Mouse (Mus musculus) gastrocnemius, postnatal 10 days (tissue): ENCODE data around the gene Tlx2. TPM values are rescaled to one million over a fixed set of nuclear protein-coding genes. Genes with fewer than 3 reads are reported as not detected.

ENCODE experiments used
- DNase-seq: peaks from one replicate; pipeline ENCODE4 v3.0.0; 2021; ENCODE audit warnings: mixed read lengths
- total RNA-seq, 2 experiments: library from RNA; stranded (reverse); gene quantifications; 2 replicates each; pipeline ENCODE4 v1.2.3; 2021

Tlx2 gene
- total RNA-seq, 2 experiments from 2014 or later = not detected

GRCm38 (mm10) chr6:83054871-83055431 lies 15.1 kb downstream of the Tlx2 start, which contains the start of gene Htra2:
TSS of gene Htra2 (minus strand) at chr6:83055273.
- DNase-seq = peak; percentile 40

DNA sequence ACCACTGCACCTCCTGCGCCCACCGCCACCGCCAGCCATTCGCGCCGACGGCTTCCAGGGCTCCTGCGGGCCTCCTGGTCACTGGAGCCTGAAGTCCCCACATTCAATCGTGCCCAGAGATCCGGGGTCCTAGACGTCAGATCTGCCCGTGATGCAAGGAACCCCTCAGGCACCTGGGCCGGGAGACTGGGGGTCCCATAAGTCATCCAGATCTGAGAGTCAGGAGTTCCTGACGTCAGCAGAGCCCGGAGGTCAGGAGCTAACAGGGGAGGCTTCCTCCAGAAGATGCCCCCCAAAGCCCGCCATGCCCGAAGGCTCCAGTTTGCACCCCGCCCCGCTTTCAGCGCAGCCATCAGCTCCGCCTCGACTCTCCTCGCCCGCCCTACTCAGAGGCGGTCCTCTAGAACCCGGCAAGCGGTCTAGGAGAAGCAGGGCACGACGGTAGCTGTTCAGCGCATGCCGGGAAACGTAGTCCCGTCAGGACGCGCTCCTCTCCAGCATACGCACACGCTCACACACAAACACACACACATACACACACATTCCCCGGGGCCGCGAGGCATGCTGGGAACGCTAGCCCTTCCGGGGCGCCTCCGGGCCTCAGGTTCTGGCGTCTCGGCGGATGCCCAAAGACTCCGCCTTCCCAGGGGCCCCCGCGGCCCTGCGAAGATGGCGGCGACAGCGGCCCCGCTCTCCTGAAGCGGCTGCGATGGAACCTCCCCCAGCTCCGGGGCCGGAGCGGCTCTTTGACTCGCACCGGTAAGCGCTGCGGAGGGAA lies 15.8 kb downstream of the Tlx2 start, which contains the start of gene Aup1:
TSS of gene Aup1 (plus strand) at position 448 of the 778 bp plus-strand sequence.
- peak; percentile 94 for DNase-seq

DNA sequence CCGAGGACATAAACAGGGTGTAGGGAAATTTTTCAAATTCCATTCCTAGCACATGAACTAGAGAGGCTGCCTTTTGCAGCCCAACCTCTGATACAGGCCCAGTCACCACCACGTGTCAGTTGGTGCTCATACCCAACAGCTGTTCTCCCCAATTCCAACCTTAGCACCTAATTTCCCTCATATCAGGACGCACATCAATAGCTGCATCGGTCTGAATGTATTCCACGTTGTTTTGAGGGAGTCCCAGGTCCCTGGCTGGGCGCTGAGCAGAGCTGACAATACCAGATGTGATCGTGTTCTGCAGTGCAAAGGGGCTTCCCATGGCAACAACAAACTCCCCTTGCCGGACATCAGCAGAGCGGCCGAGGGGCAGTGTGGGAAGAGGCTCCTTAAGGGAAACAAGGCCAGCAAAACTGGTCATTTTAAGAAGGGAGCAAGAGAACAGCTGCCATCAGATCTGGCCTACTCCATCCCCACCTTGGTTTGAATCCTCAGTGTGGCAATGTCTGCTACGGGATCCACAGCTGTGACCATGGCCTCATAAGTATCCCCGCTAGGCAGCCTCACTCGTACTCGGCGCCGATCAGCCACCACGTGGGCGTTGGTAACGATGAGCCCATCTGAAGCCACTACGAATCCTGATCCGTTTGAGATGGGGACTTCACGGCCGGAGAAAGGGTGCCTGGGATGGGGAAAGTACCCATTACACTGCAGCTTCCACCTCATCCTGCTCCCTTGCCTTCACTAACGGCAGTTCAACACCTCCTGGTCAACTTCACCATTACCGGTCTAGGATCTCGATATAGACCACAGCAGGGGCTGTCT lies 16.7 kb downstream of the Tlx2 start:
- no peak for DNase-seq

- no peak for DNase-seq
Measured at GRCm38 (mm10) chr6:83049367-83049766, 20.7 kb downstream of the Tlx2 start.

- no peak for DNase-seq
Measured at GRCm38 (mm10) chr6:83044742-83045141, 25.4 kb downstream of the Tlx2 start.

- no peak for DNase-seq
Measured at GRCm38 (mm10) chr6:83043993-83044392, 26.1 kb downstream of the Tlx2 start.

- no peak for DNase-seq
Measured at GRCm38 (mm10) chr6:83043561-83043960, 26.5 kb downstream of the Tlx2 start.

- DNase-seq = no peak
Measured at GRCm38 (mm10) chr6:83040601-83041000, 29.5 kb downstream of the Tlx2 start.

DNA sequence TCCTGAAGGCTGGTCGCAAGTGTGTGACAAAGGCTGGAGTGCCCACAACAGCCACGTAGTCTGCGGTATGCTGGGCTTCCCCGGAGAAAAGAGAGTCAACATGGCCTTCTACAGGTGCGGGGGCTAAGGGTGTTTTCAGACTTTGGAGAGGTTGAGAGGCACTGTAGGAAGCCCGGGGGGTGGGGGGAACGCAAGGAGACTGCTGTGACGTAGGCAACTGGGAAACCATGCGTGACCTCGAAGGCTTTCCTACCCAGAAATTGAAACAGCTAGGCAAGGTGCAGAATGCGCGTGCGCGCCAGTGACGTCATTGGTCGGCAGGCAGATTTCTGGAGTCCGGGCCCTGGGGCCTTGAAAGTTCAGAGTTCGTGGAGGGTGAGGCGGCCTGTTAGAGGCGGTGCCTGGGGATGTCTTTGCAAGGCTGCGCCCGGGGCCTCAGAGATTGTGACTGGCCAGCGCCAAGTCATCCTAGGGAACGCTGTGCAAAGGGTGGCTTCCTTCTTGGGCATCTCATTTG lies 31.5 kb downstream of the Tlx2 start:
- peak; percentile 95 for DNase-seq

DNA sequence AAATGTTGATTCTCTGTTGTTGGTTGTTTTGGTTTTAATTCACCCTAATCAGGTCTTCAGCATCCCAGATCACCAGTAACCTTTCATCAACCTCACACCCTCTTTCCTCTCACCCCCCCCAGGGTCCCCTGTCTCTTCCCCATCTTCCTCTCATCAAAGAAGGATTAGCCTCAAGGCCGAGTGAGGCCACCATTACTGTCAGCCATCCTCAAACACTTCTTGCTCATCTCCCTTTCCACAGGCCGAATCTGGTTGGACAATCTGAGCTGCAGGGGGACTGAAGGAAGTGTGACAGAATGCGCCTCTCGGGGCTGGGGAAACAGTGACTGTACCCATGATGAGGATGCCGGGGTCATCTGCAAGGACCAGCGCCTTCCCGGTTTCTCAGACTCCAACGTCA lies 32.9 kb downstream of the Tlx2 start:
- DNase-seq = no peak

GRCm38 (mm10) chr6:83034463-83035055 lies 35.5 kb downstream of the Tlx2 start:
- DNase-seq = no peak

- peak; percentile 70 for DNase-seq
Measured at GRCm38 (mm10) chr6:83033249-83034185, 36.6 kb downstream of the Tlx2 start, which contains the start of the genes Dok1 and Loxl3. TSS of gene Dok1 (minus strand) at chr6:83033471. TSS of gene Loxl3 (plus strand) at chr6:83034173.

GRCm38 (mm10) chr6:83032769-83033191 lies 37.3 kb downstream of the Tlx2 start:
- peak; percentile 35 for DNase-seq

DNA sequence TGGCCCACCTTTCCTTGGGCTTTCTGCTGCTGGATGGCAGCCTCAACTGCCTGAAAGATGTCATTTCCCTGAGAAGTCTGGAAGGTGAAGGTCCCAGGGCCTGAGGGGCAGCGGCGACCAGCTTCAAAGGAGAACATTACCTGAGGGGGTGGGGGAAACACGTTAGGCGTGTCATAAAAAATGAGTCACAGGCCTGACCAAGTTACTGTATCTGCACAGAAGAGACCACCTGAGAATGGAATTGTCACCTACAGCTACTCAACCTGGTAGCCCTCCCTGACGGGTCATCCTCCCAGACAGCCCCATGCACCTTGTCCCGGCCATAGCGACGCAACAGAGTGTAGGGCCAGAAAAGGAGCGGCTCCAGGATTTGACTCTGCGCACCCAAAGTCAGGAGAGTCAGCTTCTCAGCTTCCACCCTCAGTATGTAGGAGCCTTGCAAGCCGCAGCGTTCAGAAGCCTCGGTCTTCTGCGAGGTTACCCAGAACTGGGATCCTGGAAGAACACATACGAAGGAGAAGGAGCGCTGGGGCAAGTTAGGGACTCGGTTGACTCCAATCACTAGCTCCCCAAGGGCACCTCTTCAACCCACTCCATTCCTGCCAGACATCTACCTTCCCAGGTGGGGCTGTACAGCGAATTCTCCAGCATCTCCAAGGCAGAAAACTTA lies 38.0 kb downstream of the Tlx2 start:
- DNase-seq = no peak

DNA sequence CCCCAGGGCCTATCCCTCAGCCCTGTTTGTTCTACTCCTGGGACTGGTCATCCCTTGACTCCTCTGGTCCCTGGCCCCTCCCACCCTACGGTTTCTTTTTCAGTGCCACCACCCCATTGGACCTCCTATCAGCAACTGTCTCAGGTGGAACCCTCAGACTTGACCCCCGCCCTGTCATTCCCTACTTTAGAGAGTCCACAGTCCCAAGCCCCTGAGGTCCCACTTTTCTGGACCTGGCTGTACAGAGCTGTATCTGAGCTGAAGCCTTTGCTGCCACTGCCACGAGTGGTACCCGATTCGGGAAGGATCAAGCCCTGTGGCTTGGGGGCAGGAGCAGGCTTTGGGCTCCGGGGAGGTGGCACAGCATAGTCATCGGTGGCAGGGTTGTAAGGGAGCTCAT lies 39.0 kb downstream of the Tlx2 start:
- no peak for DNase-seq

- DNase-seq = no peak
Measured at GRCm38 (mm10) chr6:83029777-83030176, 40.3 kb downstream of the Tlx2 start.

- no peak for DNase-seq
Measured at GRCm38 (mm10) chr6:83027706-83028105, 42.4 kb downstream of the Tlx2 start.

GRCm38 (mm10) chr6:83027293-83027692 lies 42.8 kb downstream of the Tlx2 start:
- DNase-seq = no peak

DNA sequence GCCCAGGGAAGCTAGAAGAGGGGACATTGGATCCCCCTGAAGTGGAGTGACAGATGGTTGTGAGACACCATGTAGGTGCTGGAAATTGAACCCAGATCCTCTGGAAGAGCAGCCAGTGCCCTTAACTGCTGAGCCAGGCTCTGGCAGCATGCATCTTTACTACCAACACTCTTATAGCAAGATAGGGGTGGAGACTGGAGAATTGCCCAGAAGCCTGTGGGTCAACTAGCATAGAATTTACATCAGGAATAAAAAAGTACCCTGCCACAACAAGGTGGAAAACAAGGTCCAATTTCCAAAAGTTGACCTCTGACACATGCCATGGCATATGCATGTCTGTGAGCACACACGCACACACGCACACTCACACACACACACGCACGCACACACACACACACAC lies 44.9 kb downstream of the Tlx2 start:
- DNase-seq = no peak

GRCm38 (mm10) chr6:83024421-83024820 lies 45.7 kb downstream of the Tlx2 start:
- DNase-seq = no peak
